Mouse (Mus musculus): Measurements from ENCODE around the gene Kdelr1. TPM values are rescaled to one million over a fixed set of nuclear protein-coding genes. Genes with fewer than 3 reads are reported as not detected.

The Kdelr1 gene
- polyA plus RNA-seq, 1 experiment, result 122 TPM

DNA sequence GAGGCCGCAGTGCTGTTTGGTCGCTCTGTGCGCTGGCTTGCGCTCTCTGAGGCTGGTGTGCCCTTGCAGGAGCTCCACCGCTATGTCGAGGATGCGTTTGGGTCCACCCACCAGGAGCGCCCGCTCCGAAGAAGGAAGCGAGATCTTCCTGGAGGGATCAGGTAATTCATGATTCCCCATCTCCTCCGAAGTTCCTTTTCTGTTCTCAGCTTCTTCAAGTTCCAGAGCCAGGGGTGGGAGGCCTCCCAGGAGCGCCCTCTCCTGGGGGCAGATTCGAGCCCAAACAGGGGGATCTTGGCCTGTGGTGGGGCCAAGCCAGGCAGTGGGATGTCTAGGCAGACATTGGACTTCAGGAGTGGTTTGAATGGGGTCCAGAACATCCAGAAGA lies 51.9 kb downstream of the Kdelr1 start:
- Histone ChIP-seq H3K4me3 (ENCODE audit: insufficient read depth, poor library complexity, severe bottlenecking) (no peak overlapping the region), H3K27me3 (ENCODE audit: control insufficient read depth, insufficient read depth, insufficient read length) (no peaks in the 10 kb centered on the region), H3ac (ENCODE audit: control insufficient read depth, insufficient read length, low read depth) (no peak overlapping the region), H3K79me3 (ENCODE audit: low read depth) (peaks cover 15% of the 10 kb centered on the region), H3K36me3 (ENCODE audit: control insufficient read depth, insufficient read depth) (peaks cover 28% of the 10 kb centered on the region), H3K79me2 (ENCODE audit: control insufficient read depth, insufficient read depth) (peaks cover 27% of the 10 kb centered on the region)
- TF ChIP-seq MYOG (IDR thresholded peaks at IDR 0.05; ENCODE audit: control insufficient read depth, extremely low read depth, insufficient read length) (no peak), MYOD1 (IDR thresholded peaks at IDR 0.05; ENCODE audit: control insufficient read depth, insufficient read length, low read depth) (no peak), MAX (IDR thresholded peaks at IDR 0.05) (no peak), CEBPB (IDR thresholded peaks at IDR 0.05; ENCODE audit: low read depth) (no peak), FOSL1 (IDR thresholded peaks at IDR 0.05; ENCODE audit: insufficient read depth, low read length, poor library complexity, severe bottlenecking) (no peak)

DNA sequence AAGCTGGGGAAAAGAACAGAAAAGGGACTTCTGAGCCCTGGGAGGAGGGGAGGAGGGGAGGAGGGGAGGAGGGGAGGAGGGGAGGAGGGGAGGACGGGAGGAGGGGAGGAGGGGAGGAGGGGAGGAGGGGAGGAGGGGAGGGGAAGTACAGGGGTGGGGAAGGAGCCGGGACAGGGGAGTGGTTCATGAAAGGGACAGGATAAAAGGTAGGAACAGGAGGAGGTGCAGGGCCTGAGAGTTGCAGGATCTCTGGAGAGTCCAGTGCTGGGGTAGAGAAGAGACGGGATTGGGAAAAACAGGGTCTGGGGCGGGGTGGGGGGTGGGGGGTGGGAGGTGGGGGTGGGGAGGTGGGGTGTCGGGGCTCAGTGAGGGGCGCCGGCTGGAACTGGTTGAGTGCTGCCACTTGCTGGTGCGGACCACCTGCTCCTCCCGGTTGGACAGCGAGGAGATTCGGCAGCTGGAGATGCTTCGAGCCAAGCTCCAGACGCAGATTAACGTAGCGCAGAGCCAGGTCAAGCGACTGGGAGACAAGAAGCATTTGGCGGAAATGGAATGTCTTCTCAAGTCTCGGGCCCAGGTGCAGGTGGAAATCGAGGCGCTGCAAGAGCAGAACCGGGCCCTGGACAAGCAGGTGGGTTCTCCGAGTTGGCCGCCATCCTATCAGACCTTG lies 56.2 kb downstream of the Kdelr1 start:
- H3K27me3 ChIP-seq (ENCODE audit: control insufficient read depth, insufficient read depth, insufficient read length), result no peaks in the 10 kb centered on the region
- H3K4me3 ChIP-seq (ENCODE audit: insufficient read depth, poor library complexity, severe bottlenecking), result no peak overlapping the region

DNA sequence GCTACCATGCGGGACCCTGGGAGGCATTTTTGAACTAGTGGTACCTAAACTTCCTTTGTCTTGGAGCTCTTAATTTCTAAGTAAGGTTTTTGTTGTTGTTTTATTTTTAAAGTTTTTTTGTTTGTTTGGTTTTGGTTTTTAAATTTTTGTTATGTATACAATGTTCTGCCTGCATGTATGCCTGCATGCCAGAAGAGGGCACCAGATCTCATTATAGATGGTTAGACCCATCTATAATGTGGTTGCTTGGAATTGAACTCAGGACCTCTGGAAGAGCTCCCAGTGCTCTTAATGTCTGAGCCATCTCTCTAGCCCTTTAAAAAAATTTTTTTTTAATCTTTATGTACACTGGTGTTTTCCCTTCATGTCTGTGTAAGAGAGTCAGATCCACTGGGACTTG lies 57.1 kb downstream of the Kdelr1 start:
- H3K4me3 ChIP-seq (ENCODE audit: insufficient read depth, poor library complexity, severe bottlenecking), result no peak overlapping the region
- TF ChIP-seq USF1 (IDR thresholded peaks at IDR 0.05; ENCODE audit: low read depth), result no peak
- no peak for TF ChIP-seq FOSL1 (IDR thresholded peaks at IDR 0.05; ENCODE audit: insufficient read depth, low read length, poor library complexity, severe bottlenecking)
- TF ChIP-seq CTCF (IDR thresholded peaks at IDR 0.05; ENCODE audit: control insufficient read depth, insufficient read depth, insufficient read length), result no peak
- no peak overlapping the region for H3ac ChIP-seq (ENCODE audit: control insufficient read depth, insufficient read length, low read depth)

More for the DNA sequence above, 56.2 kb downstream of the Kdelr1 start:
- Histone ChIP-seq H3ac (ENCODE audit: control insufficient read depth, insufficient read length, low read depth) (no peak overlapping the region), H3K79me3 (ENCODE audit: low read depth) (peaks cover 2% of the 10 kb centered on the region), H3K79me2 (ENCODE audit: control insufficient read depth, insufficient read depth) (no peaks in the 10 kb centered on the region), H3K36me3 (ENCODE audit: control insufficient read depth, insufficient read depth) (peaks cover 40% of the 10 kb centered on the region)
- no peak for TF ChIP-seq MAX (IDR thresholded peaks at IDR 0.05)
- TF ChIP-seq USF1 (IDR thresholded peaks at IDR 0.05; ENCODE audit: low read depth), result no peak
- no peak for TF ChIP-seq FOSL1 (IDR thresholded peaks at IDR 0.05; ENCODE audit: insufficient read depth, low read length, poor library complexity, severe bottlenecking)
- no peak for TF ChIP-seq MYOD1 (IDR thresholded peaks at IDR 0.05; ENCODE audit: control insufficient read depth, insufficient read length, low read depth)
- TF ChIP-seq MYOG (IDR thresholded peaks at IDR 0.05; ENCODE audit: control insufficient read depth, extremely low read depth, insufficient read length), result no peak
- TF ChIP-seq CTCF (IDR thresholded peaks at IDR 0.05; ENCODE audit: control insufficient read depth, insufficient read depth, insufficient read length), result no peak
- TF ChIP-seq CEBPB (IDR thresholded peaks at IDR 0.05; ENCODE audit: low read depth), result no peak

More for the DNA sequence above, 57.1 kb downstream of the Kdelr1 start:
- peaks cover 2% of the 10 kb centered on the region for H3K79me3 ChIP-seq (ENCODE audit: low read depth)
- peaks cover 34% of the 10 kb centered on the region for H3K36me3 ChIP-seq (ENCODE audit: control insufficient read depth, insufficient read depth)
- H3K79me2 ChIP-seq (ENCODE audit: control insufficient read depth, insufficient read depth), result no peaks in the 10 kb centered on the region
- no peaks in the 10 kb centered on the region for H3K27me3 ChIP-seq (ENCODE audit: control insufficient read depth, insufficient read depth, insufficient read length)

Other genes starting within 250 kb of the Kdelr1 start
- not detected for gene Rasip1, start 245.3 kb upstream of the Kdelr1 start, polyA plus RNA-seq (2012; fragmentation: generic; extraction: Trizol)
- 0.48 TPM for gene Mamstr, start 232.8 kb upstream of the Kdelr1 start, polyA plus RNA-seq (2012; fragmentation: generic; extraction: Trizol)
- 0.01 TPM for gene Fut2, start 206.4 kb upstream of the Kdelr1 start, polyA plus RNA-seq (2012; fragmentation: generic; extraction: Trizol)
- gene Ntn5, start 188.8 kb upstream of the Kdelr1 start, polyA plus RNA-seq (2012; fragmentation: generic; extraction: Trizol), result 0.04 TPM
- 0.18 TPM for gene Sec1, start 178.4 kb upstream of the Kdelr1 start, polyA plus RNA-seq (2012; fragmentation: generic; extraction: Trizol)
- 0.44 TPM for gene Car11, start 172.9 kb upstream of the Kdelr1 start, polyA plus RNA-seq (2012; fragmentation: generic; extraction: Trizol)
- gene Dbp, start 167.7 kb upstream of the Kdelr1 start, polyA plus RNA-seq (2012; fragmentation: generic; extraction: Trizol), result 5.6 TPM
- gene Rpl18, start 157.3 kb upstream of the Kdelr1 start, polyA plus RNA-seq (2012; fragmentation: generic; extraction: Trizol), result 4,453 TPM
- gene Sphk2, start 154.8 kb upstream of the Kdelr1 start, polyA plus RNA-seq (2012; fragmentation: generic; extraction: Trizol), result 16.9 TPM
- 0.48 TPM for gene Fam83e, start 151.6 kb upstream of the Kdelr1 start, polyA plus RNA-seq (2012; fragmentation: generic; extraction: Trizol)
- 0.33 TPM for gene Spaca4, start 147.0 kb upstream of the Kdelr1 start, polyA plus RNA-seq (2012; fragmentation: generic; extraction: Trizol)
- 0.27 TPM for gene Lmtk3, start 89.0 kb upstream of the Kdelr1 start, polyA plus RNA-seq (2012; fragmentation: generic; extraction: Trizol)
- 0.13 TPM for gene Sult2b1, start 88.1 kb upstream of the Kdelr1 start, polyA plus RNA-seq (2012; fragmentation: generic; extraction: Trizol)
- 175 TPM for gene Cyth2, start 58.2 kb upstream of the Kdelr1 start, polyA plus RNA-seq (2012; fragmentation: generic; extraction: Trizol)
- gene Kcnj14, start 48.0 kb upstream of the Kdelr1 start, polyA plus RNA-seq (2012; fragmentation: generic; extraction: Trizol), result 0.22 TPM
- gene Grwd1, start 41.8 kb upstream of the Kdelr1 start, polyA plus RNA-seq (2012; fragmentation: generic; extraction: Trizol), result 110 TPM
- 1.1 TPM for gene Grin2d, start 5.6 kb downstream of the Kdelr1 start, polyA plus RNA-seq (2012; fragmentation: generic; extraction: Trizol)
- gene Syngr4, start 23.9 kb downstream of the Kdelr1 start, polyA plus RNA-seq (2012; fragmentation: generic; extraction: Trizol), result 0.15 TPM
- 21.9 TPM for gene Tmem143, start 24.2 kb downstream of the Kdelr1 start, polyA plus RNA-seq (2012; fragmentation: generic; extraction: Trizol)
- 705 TPM for gene Emp3, start 48.6 kb downstream of the Kdelr1 start, polyA plus RNA-seq (2012; fragmentation: generic; extraction: Trizol)
- 2.6 TPM for gene Ccdc114, start 51.3 kb downstream of the Kdelr1 start, polyA plus RNA-seq (2012; fragmentation: generic; extraction: Trizol)
- not detected for gene Abcc6, start 157.5 kb downstream of the Kdelr1 start, polyA plus RNA-seq (2012; fragmentation: generic; extraction: Trizol)
- 67.6 TPM for gene Nomo1, start 160.9 kb downstream of the Kdelr1 start, polyA plus RNA-seq (2012; fragmentation: generic; extraction: Trizol)
- not detected for gene Kcnj11, start 228.0 kb downstream of the Kdelr1 start, polyA plus RNA-seq (2012; fragmentation: generic; extraction: Trizol)

All from C2C12 (cell line).